Mouse (Mus musculus): ENCODE measurements at regions not wholly inside any gene's neighbourhood (a gene's known extent, or its start where the extent isn't known, plus 50 kb on each side); places are given as distances from the start of the nearest gene placed in this dataset.
"Not testable (repeated sequence)": the region's sequence is repeated elsewhere in the genome, so short reads cannot be mapped to it uniquely, and the experiment has no call there.

- Histone ChIP-seq H3K27ac (ENCODE audit: control insufficient read depth, insufficient read depth, low read length) (no peak overlapping the region), H3K4me3 (ENCODE audit: control insufficient read depth, insufficient read depth, low read length) (no peak overlapping the region), H3K4me1 (replicated peaks; ENCODE audit: control insufficient read depth, insufficient read depth, low read length) (no peaks in the 10 kb centered on the region), H3K36me3 (ENCODE audit: control insufficient read depth, insufficient read depth, low read length) (no peaks in the 10 kb centered on the region), H3K27me3 (ENCODE audit: control insufficient read depth, insufficient read depth, low read length) (no peaks in the 10 kb centered on the region)
- 92% methylated on average over 1 of the region's 1 CpGs for WGBS
- TF ChIP-seq POLR2A (IDR thresholded peaks at IDR 0.05; ENCODE audit: control insufficient read depth, extremely low read depth, insufficient read depth, low read length, poor library complexity) (no peak), CTCF (IDR thresholded peaks at IDR 0.05; ENCODE audit: borderline replicate concordance, control insufficient read depth, extremely low read depth, insufficient read depth, low read length, poor library complexity) (no peak)
- DNase-seq, result no peak
These were observed 254.3 kb upstream of the Pik3r1 start for GRCm38 (mm10) chr13:102022273-102022672.

GRCm38 (mm10) chr13:102022757-102023156, 254.7 kb upstream of the Pik3r1 start:
- WGBS, result 93% methylated on average over 4 of the region's 4 CpGs
- TF ChIP-seq POLR2A (IDR thresholded peaks at IDR 0.05; ENCODE audit: control insufficient read depth, extremely low read depth, insufficient read depth, low read length, poor library complexity) (no peak), CTCF (IDR thresholded peaks at IDR 0.05; ENCODE audit: borderline replicate concordance, control insufficient read depth, extremely low read depth, insufficient read depth, low read length, poor library complexity) (no peak)

GRCm38 (mm10) chr13:102023624-102024023, 255.6 kb upstream of the Pik3r1 start:
- TF ChIP-seq POLR2A (IDR thresholded peaks at IDR 0.05; ENCODE audit: control insufficient read depth, extremely low read depth, insufficient read depth, low read length, poor library complexity) (no peak), CTCF (IDR thresholded peaks at IDR 0.05; ENCODE audit: borderline replicate concordance, control insufficient read depth, extremely low read depth, insufficient read depth, low read length, poor library complexity) (no peak)
- no peak for DNase-seq
- WGBS, result 100% methylated on average over 1 of the region's 1 CpGs
- no peak overlapping the region for H3K27ac ChIP-seq (ENCODE audit: control insufficient read depth, insufficient read depth, low read length)
- H3K4me3 ChIP-seq (ENCODE audit: control insufficient read depth, insufficient read depth, low read length), result no peak overlapping the region
- H3K4me1 ChIP-seq (replicated peaks; ENCODE audit: control insufficient read depth, insufficient read depth, low read length), result no peaks in the 10 kb centered on the region
- no peaks in the 10 kb centered on the region for H3K36me3 ChIP-seq (ENCODE audit: control insufficient read depth, insufficient read depth, low read length)
- H3K27me3 ChIP-seq (ENCODE audit: control insufficient read depth, insufficient read depth, low read length), result no peaks in the 10 kb centered on the region

More at GRCm38 (mm10) chr13:102022757-102023156, 254.7 kb upstream of the Pik3r1 start:
- no peaks in the 10 kb centered on the region for H3K36me3 ChIP-seq (ENCODE audit: control insufficient read depth, insufficient read depth, low read length)
- no peaks in the 10 kb centered on the region for H3K27me3 ChIP-seq (ENCODE audit: control insufficient read depth, insufficient read depth, low read length)
- H3K4me1 ChIP-seq (replicated peaks; ENCODE audit: control insufficient read depth, insufficient read depth, low read length), result no peaks in the 10 kb centered on the region
- no peak overlapping the region for H3K4me3 ChIP-seq (ENCODE audit: control insufficient read depth, insufficient read depth, low read length)
- no peak overlapping the region for H3K27ac ChIP-seq (ENCODE audit: control insufficient read depth, insufficient read depth, low read length)
- DNase-seq, result no peak

GRCm38 (mm10) chr13:102025138-102025537, 257.1 kb upstream of the Pik3r1 start:
- no peaks in the 10 kb centered on the region for H3K27me3 ChIP-seq (ENCODE audit: control insufficient read depth, insufficient read depth, low read length)
- H3K4me1 ChIP-seq (replicated peaks; ENCODE audit: control insufficient read depth, insufficient read depth, low read length), result no peaks in the 10 kb centered on the region
- no peak for TF ChIP-seq CTCF (IDR thresholded peaks at IDR 0.05; ENCODE audit: borderline replicate concordance, control insufficient read depth, extremely low read depth, insufficient read depth, low read length, poor library complexity)
- TF ChIP-seq POLR2A (IDR thresholded peaks at IDR 0.05; ENCODE audit: control insufficient read depth, extremely low read depth, insufficient read depth, low read length, poor library complexity), result no peak
- H3K4me3 ChIP-seq (ENCODE audit: control insufficient read depth, insufficient read depth, low read length), result no peak overlapping the region
- 70% methylated on average over 3 of the region's 3 CpGs for WGBS
- H3K36me3 ChIP-seq (ENCODE audit: control insufficient read depth, insufficient read depth, low read length), result no peaks in the 10 kb centered on the region
- no peak for DNase-seq
- H3K27ac ChIP-seq (ENCODE audit: control insufficient read depth, insufficient read depth, low read length), result no peak overlapping the region

- not testable (repeated sequence) for H3K27me3 ChIP-seq (ENCODE audit: control insufficient read depth, insufficient read depth, low read length); DNase-seq; H3K36me3 ChIP-seq (ENCODE audit: control insufficient read depth, insufficient read depth, low read length); H3K4me1 ChIP-seq (replicated peaks; ENCODE audit: control insufficient read depth, insufficient read depth, low read length); H3K4me3 ChIP-seq (ENCODE audit: control insufficient read depth, insufficient read depth, low read length); H3K27ac ChIP-seq (ENCODE audit: control insufficient read depth, insufficient read depth, low read length)
- 72% methylated on average over 2 of the region's 2 CpGs for whole genome bisulfite sequencing
These were observed 257.5 kb upstream of the Pik3r1 start for GRCm38 (mm10) chr13:102025547-102025946.

GRCm38 (mm10) chr13:102031416-102031815, 263.4 kb upstream of the Pik3r1 start:
- no peak for DNase-seq
- no peak overlapping the region for H3K4me3 ChIP-seq (ENCODE audit: control insufficient read depth, insufficient read depth, low read length)
- WGBS, result 95% methylated on average over 4 of the region's 4 CpGs
- no peaks in the 10 kb centered on the region for H3K36me3 ChIP-seq (ENCODE audit: control insufficient read depth, insufficient read depth, low read length)
- H3K4me1 ChIP-seq (replicated peaks; ENCODE audit: control insufficient read depth, insufficient read depth, low read length), result no peaks in the 10 kb centered on the region
- no peak for TF ChIP-seq POLR2A (IDR thresholded peaks at IDR 0.05; ENCODE audit: control insufficient read depth, extremely low read depth, insufficient read depth, low read length, poor library complexity)
- no peak for TF ChIP-seq CTCF (IDR thresholded peaks at IDR 0.05; ENCODE audit: borderline replicate concordance, control insufficient read depth, extremely low read depth, insufficient read depth, low read length, poor library complexity)
- H3K27ac ChIP-seq (ENCODE audit: control insufficient read depth, insufficient read depth, low read length), result no peak overlapping the region
- H3K27me3 ChIP-seq (ENCODE audit: control insufficient read depth, insufficient read depth, low read length), result no peaks in the 10 kb centered on the region

GRCm38 (mm10) chr13:102034484-102034883, 266.5 kb upstream of the Pik3r1 start:
- Histone ChIP-seq H3K4me3 (ENCODE audit: control insufficient read depth, insufficient read depth, low read length) (no peak overlapping the region), H3K27me3 (ENCODE audit: control insufficient read depth, insufficient read depth, low read length) (no peaks in the 10 kb centered on the region), H3K36me3 (ENCODE audit: control insufficient read depth, insufficient read depth, low read length) (no peaks in the 10 kb centered on the region), H3K27ac (ENCODE audit: control insufficient read depth, insufficient read depth, low read length) (no peak overlapping the region), H3K4me1 (replicated peaks; ENCODE audit: control insufficient read depth, insufficient read depth, low read length) (no peaks in the 10 kb centered on the region)
- TF ChIP-seq POLR2A (IDR thresholded peaks at IDR 0.05; ENCODE audit: control insufficient read depth, extremely low read depth, insufficient read depth, low read length, poor library complexity), result no peak
- TF ChIP-seq CTCF (IDR thresholded peaks at IDR 0.05; ENCODE audit: borderline replicate concordance, control insufficient read depth, extremely low read depth, insufficient read depth, low read length, poor library complexity), result no peak
- no peak for DNase-seq
- 79% methylated on average over 4 of the region's 4 CpGs for WGBS
